Mouse (Mus musculus) intestine, embryonic 14.5 days (tissue): ENCODE measurements around the gene Caskin1. TPM values are rescaled to one million over a fixed set of nuclear protein-coding genes. Genes with fewer than 3 reads are reported as not detected.

Experiments used
- ATAC-seq: fragments of 200-750 bp; cut with Nextera tagmentation; replicated peaks from 2 replicates; pipeline ENCODE4 v1.8.0; 2017; ENCODE audit warnings: low read depth, moderate number of reproducible peaks, moderate TSS enrichment, moderate library complexity; ENCODE audit not compliant: low FRiP score, low TSS enrichment
- DNase-seq: peaks from one replicate; pipeline ENCODE4 v3.0.0-alpha.2; 2018; ENCODE audit warnings: low spot score
- H3K27ac ChIP-seq: fragments of 300-500 bp; sonication (generic); 2 replicates; pipeline ENCODE4 v1.5.1; 2014; ENCODE audit warnings: low read depth, mild to moderate bottlenecking, control low read depth
- H3K27me3 ChIP-seq: fragments of 300-500 bp; sonication (generic); replicated peaks from 2 replicates; pipeline ENCODE4 v1.6.1; 2014; ENCODE audit warnings: low read length, control low read depth; ENCODE audit not compliant: control insufficient read depth, insufficient read depth
- H3K36me3 ChIP-seq: fragments of 300-500 bp; sonication (generic); 2 replicates; pipeline ENCODE4 v1.6.1; 2014; ENCODE audit warnings: low read length, control low read depth; ENCODE audit not compliant: control insufficient read depth, insufficient read depth
- H3K4me1 ChIP-seq: fragments of 300-500 bp; sonication (generic); replicated peaks from 2 replicates; pipeline ENCODE4 v1.6.1; 2014; ENCODE audit warnings: low read length, control low read depth, mixed read lengths; ENCODE audit not compliant: control insufficient read depth, insufficient read depth
- H3K4me2 ChIP-seq: fragments of 300-500 bp; sonication (generic); 2 replicates; pipeline ENCODE4 v1.6.1; 2014; ENCODE audit warnings: low read length
- H3K4me3 ChIP-seq: fragments of 300-500 bp; sonication (generic); 2 replicates; pipeline ENCODE4 v1.5.1; 2014; ENCODE audit warnings: low read depth, low read length, control low read depth, mixed read lengths
- H3K9ac ChIP-seq: fragments of 300-500 bp; sonication (generic); 2 replicates; pipeline ENCODE4 v1.6.1; 2014; ENCODE audit warnings: mild to moderate bottlenecking, low read length
- H3K9me3 ChIP-seq: fragments of 300-500 bp; sonication (generic); 2 replicates; pipeline ENCODE4 v1.6.1; 2016; ENCODE audit warnings: low read length, control low read depth; ENCODE audit not compliant: control insufficient read depth
- WGBS: fragments of 180-500 bp; shearing (Covaris S2); extraction: QIAGEN DNeasy Blood & Tissue Kit; methylation state at CpG from one replicate; pipeline ENCODE4 v1.1.7; 2014; 5-methylcytosine and 5-hydroxymethylcytosine counted together
- polyA plus RNA-seq: library from polyadenylated mRNA; unstranded; fragments of >200 nt; fragmentation: Nextera tagmentation; extraction: Ambion mirVana; gene quantifications from 2 replicates; pipeline ENCODE4 v1.2.1, GENCODE M21; 2014

Gene Caskin1
- polyA plus RNA-seq, 1 experiment from 2014 or later: 2.8 TPM

GRCm38 (mm10) chr17:24483495-24483894, 4.9 kb upstream of the Caskin1 start:
- H3K36me3 ChIP-seq: no peaks in the 10 kb centered on the region
- H3K27ac ChIP-seq: no peak overlapping the region
- DNase-seq: no peak
- no peak for ATAC-seq
- peaks cover 16% of the 10 kb centered on the region for H3K27me3 ChIP-seq
- no peak overlapping the region for H3K4me2 ChIP-seq
- H3K9ac ChIP-seq: no peak overlapping the region
- no peak overlapping the region for H3K4me3 ChIP-seq
- WGBS: 84% methylated on average over 3 of the region's 3 CpGs
- peaks cover 7% of the 10 kb centered on the region; the same call in 1 of the 2 replicates for H3K4me1 ChIP-seq
- H3K9me3 ChIP-seq: no peaks in the 10 kb centered on the region

- Histone ChIP-seq H3K27ac (no peak overlapping the region), H3K36me3 (no peaks in the 10 kb centered on the region), H3K4me2 (no peak overlapping the region), H3K9ac (no peak overlapping the region), H3K27me3 (peaks cover 30% of the 10 kb centered on the region), H3K4me3 (no peak overlapping the region), H3K9me3 (no peaks in the 10 kb centered on the region), H3K4me1 (peaks cover 12% of the 10 kb centered on the region; the same call in 1 of the 2 replicates)
- 44% methylated on average over 11 of the region's 11 CpGs for WGBS
- ATAC-seq: no peak
- DNase-seq: no peak
Measured at GRCm38 (mm10) chr17:24485090-24485860, 3.1 kb upstream of the Caskin1 start.

GRCm38 (mm10) chr17:24488662-24489264, 362 bp downstream of the Caskin1 start:
- ATAC-seq (peak; percentile 40; the same call in 1 of the 2 replicates), DNase-seq (no peak)
- peak overlapping the region; percentile 9; the same call in 1 of the 2 replicates for H3K27ac ChIP-seq
- peak overlapping the region; percentile 99 for H3K4me2 ChIP-seq
- H3K36me3 ChIP-seq: no peaks in the 10 kb centered on the region
- peaks cover 30% of the 10 kb centered on the region for H3K27me3 ChIP-seq
- peak overlapping the region; percentile 71 for H3K4me3 ChIP-seq
- H3K9ac ChIP-seq: peak overlapping the region; percentile 60
- WGBS: under 1% methylated on average over 66 of the region's 81 CpGs
- H3K4me1 ChIP-seq: peaks cover 8% of the 10 kb centered on the region; the same call in 1 of the 2 replicates
- H3K9me3 ChIP-seq: no peaks in the 10 kb centered on the region

GRCm38 (mm10) chr17:24489265-24490030, 1.0 kb downstream of the Caskin1 start:
- no peak for DNase-seq
- Histone ChIP-seq H3K4me2 (peak overlapping the region; percentile 99), H3K9ac (peak overlapping the region; percentile 60), H3K27me3 (peaks cover 30% of the 10 kb centered on the region), H3K27ac (no peak overlapping the region), H3K9me3 (no peaks in the 10 kb centered on the region), H3K36me3 (no peaks in the 10 kb centered on the region), H3K4me1 (peaks cover 8% of the 10 kb centered on the region; the same call in 1 of the 2 replicates), H3K4me3 (peak overlapping the region; percentile 71)
- 0 out of 2 replicates have a peak, but pooled peaks have one; percentile 14 for ATAC-seq
- 20% methylated on average over 19 of the region's 19 CpGs for WGBS

- no peak overlapping the region for H3K9ac ChIP-seq
- peaks cover 30% of the 10 kb centered on the region for H3K27me3 ChIP-seq
- DNase-seq (no peak), ATAC-seq (no peak)
- H3K4me3 ChIP-seq: no peak overlapping the region
- H3K9me3 ChIP-seq: no peaks in the 10 kb centered on the region
- no peak overlapping the region for H3K27ac ChIP-seq
- 74% methylated on average over 4 of the region's 4 CpGs for WGBS
- no peaks in the 10 kb centered on the region for H3K36me3 ChIP-seq
- H3K4me2 ChIP-seq: no peak overlapping the region
- peaks cover 8% of the 10 kb centered on the region; the same call in 1 of the 2 replicates for H3K4me1 ChIP-seq
Measured at GRCm38 (mm10) chr17:24490399-24490798, 2.0 kb downstream of the Caskin1 start.

GRCm38 (mm10) chr17:24494627-24495335, 6.4 kb downstream of the Caskin1 start:
- ATAC-seq (no peak), DNase-seq (peak; percentile 73)
- no peaks in the 10 kb centered on the region for H3K36me3 ChIP-seq
- H3K27ac ChIP-seq: no peak overlapping the region
- no peaks in the 10 kb centered on the region for H3K9me3 ChIP-seq
- no peak overlapping the region for H3K4me2 ChIP-seq
- no peak overlapping the region for H3K4me3 ChIP-seq
- WGBS: 41% methylated on average over 2 of the region's 2 CpGs
- no peak overlapping the region for H3K9ac ChIP-seq
- no peaks in the 10 kb centered on the region for H3K4me1 ChIP-seq
- H3K27me3 ChIP-seq: peaks cover 5% of the 10 kb centered on the region; the same call in 1 of the 2 replicates

- no peaks in the 10 kb centered on the region for H3K27me3 ChIP-seq
- no peaks in the 10 kb centered on the region for H3K36me3 ChIP-seq
- WGBS: 86% methylated on average over 3 of the region's 3 CpGs
- DNase-seq (no peak), ATAC-seq (no peak)
- H3K9me3 ChIP-seq: no peaks in the 10 kb centered on the region
- no peaks in the 10 kb centered on the region for H3K4me1 ChIP-seq
- H3K27ac ChIP-seq: no peak overlapping the region
- no peak overlapping the region for H3K4me2 ChIP-seq
- H3K4me3 ChIP-seq: no peak overlapping the region
- H3K9ac ChIP-seq: no peak overlapping the region
Measured at GRCm38 (mm10) chr17:24495443-24495842, 7.0 kb downstream of the Caskin1 start.

GRCm38 (mm10) chr17:24496026-24496425, 7.6 kb downstream of the Caskin1 start:
- no peak overlapping the region for H3K4me2 ChIP-seq
- no peak overlapping the region for H3K27ac ChIP-seq
- WGBS: 79% methylated on average over 1 of the region's 1 CpGs
- no peaks in the 10 kb centered on the region for H3K4me1 ChIP-seq
- no peak overlapping the region for H3K4me3 ChIP-seq
- no peaks in the 10 kb centered on the region for H3K27me3 ChIP-seq
- no peaks in the 10 kb centered on the region for H3K9me3 ChIP-seq
- ATAC-seq (no peak), DNase-seq (no peak)
- H3K9ac ChIP-seq: no peak overlapping the region
- no peaks in the 10 kb centered on the region for H3K36me3 ChIP-seq
